Mouse (Mus musculus) frontal cortex, postnatal 25 days (tissue): ENCODE measurements around the gene Ppp1r3e.
A peak's percentile ranks its signal among the peaks of the same experiment; 100 is the strongest.

Source experiments
- DNase-seq, 2 experiments: peaks; one replicate each; pipeline ENCODE4 v3.0.0; 2022; ENCODE audit warnings: low spot score in 2 of 2

Gene Ppp1r3e

GRCm38 (mm10) chr14:54877048-54877715, at the start of gene Ppp1r3e:
Gene Ppp1r3e (minus strand): TSS chr14:54877550.
- DNase-seq = peak; percentile 36 to 44

DNA sequence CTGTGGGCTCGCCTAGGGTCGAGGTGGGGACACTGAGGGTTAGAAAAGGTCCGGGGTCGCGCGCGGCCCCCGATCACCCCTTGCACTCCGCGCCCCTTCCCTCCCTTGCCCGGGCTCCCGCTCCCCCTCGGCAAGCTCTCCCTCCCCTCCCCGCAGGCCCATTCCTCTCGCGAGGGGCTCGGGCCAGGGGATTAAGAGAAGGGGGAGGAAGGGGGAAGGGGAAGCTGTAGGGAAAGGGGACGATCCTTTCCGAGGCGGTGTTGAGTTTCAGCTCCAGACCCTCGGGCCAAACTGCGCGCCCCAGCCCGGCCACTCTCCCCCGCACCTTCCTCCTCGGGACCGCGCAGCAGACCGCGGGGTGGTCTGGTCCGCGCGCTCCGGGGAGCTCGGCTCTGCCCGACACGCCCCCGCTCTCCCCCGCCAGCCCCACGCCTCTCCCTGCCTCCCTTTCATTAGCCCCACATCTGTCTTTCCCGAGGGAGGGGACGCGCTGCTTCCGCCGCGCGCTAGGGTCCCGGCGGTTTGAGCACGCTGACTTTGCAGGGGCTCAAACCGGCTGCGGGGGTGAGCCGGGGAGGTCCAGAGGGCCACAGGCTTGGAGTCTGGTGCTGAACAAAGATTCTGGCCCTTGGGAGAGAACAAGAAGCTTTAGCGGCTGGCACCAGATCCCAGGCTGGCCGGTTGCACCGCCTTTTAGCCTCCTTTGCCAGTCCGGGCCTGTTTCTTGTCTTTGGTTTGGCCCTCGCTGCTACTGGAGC, 49.2 kb upstream of the Ppp1r3e start:
- peak; percentile 16 to 18 for DNase-seq

GRCm38 (mm10) chr14:54925349-54926342, 48.3 kb upstream of the Ppp1r3e start, which contains the start of gene Efs:
Gene Efs (minus strand): TSS chr14:54926126.
- peak; percentile 17 to 23 for DNase-seq

GRCm38 (mm10) chr14:54924641-54925348, 47.4 kb upstream of the Ppp1r3e start:
- DNase-seq = no peak

DNA sequence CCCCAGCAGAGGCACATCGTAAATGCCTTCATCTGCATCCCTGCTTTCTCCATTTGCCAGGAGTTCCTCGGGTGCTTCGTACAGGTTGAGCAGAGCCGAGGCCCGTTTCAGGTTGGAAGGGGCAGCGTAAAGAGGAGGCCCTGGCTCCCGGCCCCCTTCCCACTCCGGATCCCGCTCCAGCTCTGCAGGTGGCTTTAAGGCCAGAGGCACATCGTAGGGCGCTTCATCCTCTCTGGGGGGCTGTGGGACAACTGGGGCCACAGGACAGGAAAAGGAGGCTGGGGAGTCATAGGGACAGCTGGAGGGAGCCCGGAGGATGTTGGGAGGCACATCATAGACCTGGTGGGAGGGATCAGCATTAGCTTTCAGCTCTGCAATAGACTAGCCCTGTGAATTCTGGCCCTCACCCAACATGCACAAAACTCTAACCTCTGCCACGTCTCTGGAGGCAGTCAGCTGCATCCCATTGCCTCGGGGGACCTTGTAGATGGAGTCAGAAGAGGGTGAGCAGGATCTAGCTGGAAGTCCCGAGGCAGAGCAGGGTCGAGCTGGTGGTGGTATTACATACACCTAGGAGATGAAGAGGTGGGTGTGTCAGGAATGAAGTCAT, 42.8 kb upstream of the Ppp1r3e start:
- DNase-seq = no peak

DNA sequence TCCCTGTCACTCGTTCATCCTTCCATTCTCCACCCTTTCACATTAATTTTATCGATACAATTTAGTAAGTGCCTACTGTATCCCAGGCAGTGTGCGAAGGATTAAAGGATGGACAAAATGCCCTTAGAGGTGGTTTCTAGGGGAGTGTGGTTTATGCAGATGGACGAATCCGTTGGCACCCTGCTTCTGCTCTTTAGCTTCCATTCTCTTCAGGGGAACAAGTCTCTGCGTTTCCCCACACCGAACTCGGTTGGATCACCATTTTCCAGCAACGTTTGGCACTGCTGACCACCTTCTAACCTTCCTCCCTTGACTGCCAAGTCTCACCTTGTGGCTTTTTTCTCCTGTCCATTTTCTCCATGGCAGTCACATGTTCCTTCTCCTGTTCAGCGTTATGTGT, 36.0 kb upstream of the Ppp1r3e start:
- no peak for DNase-seq

DNA sequence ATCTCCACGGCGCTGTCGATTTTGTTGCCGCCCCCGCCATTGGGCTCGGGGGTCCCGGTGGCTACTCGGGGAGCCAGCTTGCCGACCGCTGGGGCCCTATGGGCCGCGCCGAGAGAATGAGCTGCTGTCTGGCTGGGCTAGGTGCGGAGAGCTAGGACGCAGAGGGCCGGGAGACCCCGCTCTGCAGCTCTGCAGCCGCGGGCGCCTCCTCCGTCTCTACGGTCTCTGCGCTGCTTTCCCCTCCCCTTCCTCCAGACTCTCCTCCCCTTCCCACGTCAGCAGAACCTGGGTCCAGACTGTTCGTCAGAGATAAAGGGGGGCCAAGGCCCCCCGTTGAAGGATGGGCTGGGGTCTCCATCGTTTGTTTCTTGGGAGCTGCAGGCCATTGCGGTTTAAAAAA, 35.5 kb upstream of the Ppp1r3e start, which contains the start of gene Slc22a17:
Slc22a17 (minus strand) TSS at position 247 of the 400 bp plus-strand sequence.
- DNase-seq = peak; percentile 65 to 72

DNA sequence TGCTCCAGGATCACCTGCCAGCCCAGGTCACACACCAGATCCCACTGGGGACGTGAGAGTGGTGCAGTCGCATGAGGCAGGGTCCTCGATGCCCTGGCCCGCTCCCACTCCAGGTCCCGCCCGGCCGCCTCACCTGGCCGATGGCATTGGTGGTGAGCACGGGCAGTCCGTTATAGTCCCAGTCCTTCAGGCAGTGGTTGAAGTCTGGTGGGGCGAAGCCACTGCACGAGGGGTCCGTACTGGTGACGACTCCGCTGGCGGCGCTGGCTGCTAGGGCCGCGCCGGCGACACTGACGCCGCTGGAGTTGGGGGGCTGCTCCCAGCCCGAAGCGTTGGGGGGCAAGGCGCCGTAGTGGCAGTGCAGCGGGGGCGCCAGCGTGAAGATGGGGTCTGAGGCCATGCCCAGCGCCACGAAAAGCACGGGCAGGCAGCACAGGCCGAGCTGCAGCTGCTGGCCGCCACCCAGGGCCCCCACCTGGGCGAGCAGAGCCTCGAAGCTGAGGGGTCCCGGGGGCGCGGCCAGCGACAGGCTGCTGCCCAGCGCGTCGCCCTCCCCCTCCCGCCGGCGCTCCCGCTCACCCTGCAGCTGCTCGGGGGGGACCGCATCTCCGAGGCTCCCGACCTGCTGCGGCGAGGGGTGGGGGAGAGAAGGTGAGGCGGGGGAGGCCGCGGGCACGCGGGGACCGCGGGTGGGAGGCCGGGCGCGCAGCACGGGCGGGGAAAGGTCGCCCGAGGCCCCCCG, 34.9 kb upstream of the Ppp1r3e start:
- DNase-seq = no peak

GRCm38 (mm10) chr14:54908682-54909081, 31.3 kb upstream of the Ppp1r3e start:
- no peak for DNase-seq

GRCm38 (mm10) chr14:54903641-54904040, 26.3 kb upstream of the Ppp1r3e start:
- DNase-seq = no peak

GRCm38 (mm10) chr14:54900383-54900782, 23.0 kb upstream of the Ppp1r3e start:
- DNase-seq = peak; percentile 52 to 68

GRCm38 (mm10) chr14:54897445-54897844, 20.1 kb upstream of the Ppp1r3e start:
- DNase-seq = no peak

DNA sequence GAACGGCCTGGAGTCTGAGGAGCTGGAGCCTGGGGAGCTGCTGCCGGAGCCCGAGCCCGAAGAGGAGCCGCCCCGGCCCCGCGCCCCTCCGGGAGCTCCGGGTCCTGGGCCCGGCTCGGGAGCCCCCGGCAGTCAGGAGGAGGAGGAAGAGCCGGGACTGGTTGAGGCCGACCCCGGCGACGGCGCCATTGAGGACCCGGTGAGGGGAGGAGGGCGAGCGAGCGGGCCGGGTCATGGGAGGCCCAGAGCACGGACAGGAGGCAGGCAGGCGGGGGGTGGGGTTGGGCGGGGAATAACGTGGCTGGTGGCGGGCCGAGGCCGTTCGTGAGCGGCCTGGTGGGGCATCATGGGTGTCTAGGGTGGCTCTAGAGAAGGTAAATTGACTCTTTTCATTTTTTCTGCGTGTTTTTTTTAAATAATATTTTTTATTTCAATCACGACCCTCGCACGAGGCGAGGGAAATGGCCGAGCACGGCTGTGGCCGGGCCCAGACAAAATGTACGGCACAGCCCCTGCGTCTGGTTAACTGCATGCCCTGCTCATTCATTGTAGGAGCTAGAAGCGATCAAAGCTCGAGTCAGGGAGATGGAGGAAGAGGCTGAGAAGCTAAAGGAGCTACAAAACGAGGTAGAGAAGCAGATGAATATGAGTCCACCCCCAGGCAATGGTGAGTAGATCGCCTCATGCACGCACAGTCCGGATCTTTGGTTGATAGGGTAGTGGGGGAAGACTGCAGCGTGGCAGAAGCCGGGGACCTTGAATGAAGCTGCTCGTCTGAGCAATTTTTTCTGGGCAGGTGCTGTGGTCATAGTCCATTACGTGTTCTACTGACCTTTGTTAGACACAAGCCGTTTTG, 17.2 kb upstream of the Ppp1r3e start:
- peak in 1 of 2 experiments; percentile 22 for DNase-seq

- DNase-seq = peak; percentile 91 to 98
Measured at GRCm38 (mm10) chr14:54893651-54894181, 16.4 kb upstream of the Ppp1r3e start.

- no peak for DNase-seq
Measured at GRCm38 (mm10) chr14:54892200-54892599, 14.8 kb upstream of the Ppp1r3e start, which contains the start of gene Pabpn1. Gene Pabpn1 (plus strand): TSS chr14:54892500.

- DNase-seq = no peak
Measured at GRCm38 (mm10) chr14:54885309-54885708, 8.0 kb upstream of the Ppp1r3e start.

- DNase-seq = no peak
Measured at GRCm38 (mm10) chr14:54884022-54884712, 6.8 kb upstream of the Ppp1r3e start.
